Comparison of ENCODE assay signal across 11 mouse cellular contexts in the genomic region with DNA sequence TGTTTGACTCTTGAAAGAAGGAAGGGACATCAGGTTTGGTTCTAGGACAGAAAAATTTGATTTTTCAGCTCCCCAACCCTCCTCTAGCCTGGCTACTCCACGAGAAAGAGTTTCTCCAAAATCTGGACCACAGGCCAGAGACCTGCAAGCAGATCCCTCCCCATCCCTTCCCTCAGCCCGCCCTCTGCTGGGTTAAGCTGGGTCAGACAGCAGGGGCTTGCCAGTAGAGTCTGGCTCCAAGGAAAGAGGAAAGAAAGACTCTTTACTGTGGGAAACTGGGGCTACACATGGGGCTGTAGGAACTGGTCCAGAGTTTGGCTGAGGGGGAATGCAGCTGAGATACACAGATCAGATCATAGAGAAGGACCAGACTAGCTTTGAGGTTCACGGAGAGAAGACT. TPM values are rescaled to one million over a fixed set of nuclear protein-coding genes. Genes with fewer than 3 reads are reported as not detected.
DNase-seq lines count a peak whose midpoint lies in the region; ATAC-seq and TF ChIP-seq lines count a peak whose summit lies in the region.
"Had no signal": no experiment of that assay in that cellular context is flagged by ENCODE, and none has a peak within 500 bp of the region (broad histone marks: within the 10 kb centered on the region; RNA-seq: fewer than 3 reads in every experiment).

No protein-coding gene starts in this region.

- peak; percentile 49 for TF ChIP-seq CTCF in heart, adult 2 months (IDR thresholded peaks at IDR 0.05)

- intact Hi-C loops in heart, adult 2 months (cut with DNase I) = no loop called here
- intact Hi-C loops in heart, postnatal 25 days (cut with DNase I) = loop anchor here (2.0 kb wide), 1 partner anchor 22 kb away; a partner anchor contains a TSS

- 0 out of 2 replicates have a peak, but pooled peaks cover 2% of the 10 kb centered on the region for H3K79me2 ChIP-seq in heart, adult 2 months (replicated peaks; ENCODE audit: control insufficient read depth, insufficient read depth, low read length)

- H3K27me3 ChIP-seq in heart, adult 2 months (ENCODE audit: control insufficient read depth, insufficient read depth, low read length) = no peaks in the 10 kb centered on the region
- H3K27me3 ChIP-seq in midbrain, embryonic 10.5 days (ENCODE audit: low read depth, poor library complexity, severe bottlenecking) = peaks cover 14% of the 10 kb centered on the region; the same call in 1 of the 2 replicates
- H3K27me3 ChIP-seq in midbrain, embryonic 13.5 days = 0 out of 2 replicates have a peak, but pooled peaks cover 8% of the 10 kb centered on the region
- H3K27me3 ChIP-seq in embryonic facial prominence, embryonic 10.5 days (replicated peaks; ENCODE audit: low read depth, poor library complexity, severe bottlenecking) = peaks cover 18% of the 10 kb centered on the region
- no peaks in the 10 kb centered on the region for H3K27me3 ChIP-seq in stomach, embryonic 14.5 days (ENCODE audit: control insufficient read depth, insufficient read depth, low read length)
- H3K27me3 ChIP-seq: Patski had no signal

- H3K27ac ChIP-seq in heart, adult 2 months = no peak overlapping the region
- peak overlapping the region; percentile 38; the same call in 1 of the 2 replicates for H3K27ac ChIP-seq in midbrain, embryonic 10.5 days (replicated peaks)
- no peak overlapping the region for H3K27ac ChIP-seq in midbrain, embryonic 13.5 days
- peak overlapping the region; percentile 25; the same call in 1 of the 2 replicates for H3K27ac ChIP-seq in embryonic facial prominence, embryonic 10.5 days (replicated peaks)
- H3K27ac ChIP-seq in stomach, embryonic 14.5 days (ENCODE audit: low read length) = peak overlapping the region; percentile 40; the same call in 1 of the 2 replicates

- WGBS in heart, adult 2 months = 16% methylated on average over 3 of the region's 3 CpGs
- WGBS in midbrain, embryonic 10.5 days = 10% methylated on average over 3 of the region's 3 CpGs
- WGBS in midbrain, embryonic 13.5 days = 19% methylated on average over 3 of the region's 3 CpGs
- 14% methylated on average over 3 of the region's 3 CpGs for WGBS in embryonic facial prominence, embryonic 10.5 days
- WGBS in stomach, embryonic 14.5 days = 21% methylated on average over 3 of the region's 3 CpGs

- H3K4me1 ChIP-seq in heart, adult 2 months (ENCODE audit: control insufficient read depth, insufficient read depth, low read length) = no peaks in the 10 kb centered on the region; the same call in 1 of the 2 replicates
- peaks cover 45% of the 10 kb centered on the region for H3K4me1 ChIP-seq in midbrain, embryonic 10.5 days
- peaks cover 19% of the 10 kb centered on the region for H3K4me1 ChIP-seq in midbrain, embryonic 13.5 days (replicated peaks)
- H3K4me1 ChIP-seq in embryonic facial prominence, embryonic 10.5 days = peaks cover 35% of the 10 kb centered on the region
- H3K4me1 ChIP-seq in stomach, embryonic 14.5 days (ENCODE audit: control insufficient read depth, insufficient read depth, low read length) = peaks cover 7% of the 10 kb centered on the region

- H3K4me3 ChIP-seq in heart, adult 2 months = no peak overlapping the region
- no peak overlapping the region for H3K4me3 ChIP-seq in midbrain, embryonic 10.5 days
- H3K4me3 ChIP-seq in midbrain, embryonic 13.5 days (replicated peaks) = no peak overlapping the region
- H3K4me3 ChIP-seq in embryonic facial prominence, embryonic 10.5 days = no peak overlapping the region
- H3K4me3 ChIP-seq in stomach, embryonic 14.5 days (ENCODE audit: low read depth, low read length) = no peak overlapping the region

- no peak for TF ChIP-seq EP300 in heart, adult 2 months (IDR thresholded peaks at IDR 0.05; ENCODE audit: insufficient read depth, low read depth, low read length)

- H3K9me3 ChIP-seq in midbrain, embryonic 10.5 days (replicated peaks) = no peaks in the 10 kb centered on the region
- no peaks in the 10 kb centered on the region for H3K9me3 ChIP-seq in midbrain, embryonic 13.5 days
- no peaks in the 10 kb centered on the region for H3K9me3 ChIP-seq in embryonic facial prominence, embryonic 10.5 days
- no peaks in the 10 kb centered on the region for H3K9me3 ChIP-seq in stomach, embryonic 14.5 days (ENCODE audit: control insufficient read depth, low read depth, low read length)

- TF ChIP-seq POLR2A in heart, adult 2 months (IDR thresholded peaks at IDR 0.05; ENCODE audit: insufficient read depth, low read depth, low read length) = no peak

- ATAC-seq in midbrain, embryonic 13.5 days = no peak
- no peak for ATAC-seq in stomach, embryonic 14.5 days (ENCODE audit: insufficient number of reproducible peaks, insufficient read depth, low FRiP score, low read depth)
- ATAC-seq: Patski had no signal

- peaks cover 2% of the 10 kb centered on the region for H3K36me3 ChIP-seq in heart, adult 2 months (ENCODE audit: control insufficient read depth, insufficient read depth, low read length)
- no peaks in the 10 kb centered on the region for H3K36me3 ChIP-seq in midbrain, embryonic 10.5 days
- H3K36me3 ChIP-seq in midbrain, embryonic 13.5 days = no peaks in the 10 kb centered on the region
- H3K36me3 ChIP-seq in embryonic facial prominence, embryonic 10.5 days (replicated peaks) = no peaks in the 10 kb centered on the region
- H3K36me3 ChIP-seq in stomach, embryonic 14.5 days (ENCODE audit: control insufficient read depth, insufficient read depth, low read length) = no peaks in the 10 kb centered on the region

- DNase-seq in heart, adult 2 months = peak; percentile 40 to 53
- DNase-seq in heart, postnatal 25 days (ENCODE audit: low spot score) = no peak
- DNase-seq in midbrain, embryonic 10.5 days (ENCODE audit: low spot score) = peak; percentile 64
- peak; percentile 61 for DNase-seq in embryonic facial prominence, embryonic 10.5 days (ENCODE audit: low spot score)
- DNase-seq in right cerebral cortex, postnatal 25 days = no peak
- DNase-seq in T-cell, adult 2 months (ENCODE audit: low spot score) = no peak
- DNase-seq: thymus, adult 2 months had no signal

- H3K9ac ChIP-seq in heart, adult 2 months (ENCODE audit: low read depth, low read length) = no peak overlapping the region
- no peak overlapping the region for H3K9ac ChIP-seq in midbrain, embryonic 13.5 days (replicated peaks)
- no peak overlapping the region for H3K9ac ChIP-seq in stomach, embryonic 14.5 days (replicated peaks; ENCODE audit: low read depth, low read length)

- H3K4me2 ChIP-seq in midbrain, embryonic 13.5 days (replicated peaks) = no peak overlapping the region
- no peak overlapping the region for H3K4me2 ChIP-seq in stomach, embryonic 14.5 days (replicated peaks; ENCODE audit: low read depth, low read length)

RNA-seq across cellular contexts. Expression of a gene that starts 3.7 kb away (rescaled TPM):
- 10 to 100 TPM; 10.3 to 11.7 TPM for total RNA-seq in heart, adult 2 months (2021)
- polyA plus RNA-seq in heart, adult 2 months (2012; rRNA removed) = 20.6 and 20.7 TPM in 2 replicates
- total RNA-seq in heart, postnatal 25 days (2021) = 10 to 100 TPM; 14.0 to 17.5 TPM
- 50.6 and 57.3 TPM in 2 replicates for polyA plus RNA-seq in midbrain, embryonic 10.5 days (2016; fragmentation: Nextera tagmentation; extraction: Ambion mirVana)
- 33.9 and 36.7 TPM in 2 replicates for polyA plus RNA-seq in midbrain, embryonic 13.5 days (2015; fragmentation: Nextera tagmentation; extraction: Ambion mirVana)
- polyA plus RNA-seq in embryonic facial prominence, embryonic 10.5 days (2016; fragmentation: Nextera tagmentation; extraction: Ambion mirVana) = 45.2 and 53.4 TPM in 2 replicates
- 52.6 and 59.4 TPM in 2 replicates for polyA plus RNA-seq in stomach, embryonic 14.5 days (2014; fragmentation: Nextera tagmentation; extraction: Ambion mirVana)

RNA-seq across cellular contexts. Expression of a gene that starts 15.9 kb away (rescaled TPM):
- total RNA-seq in heart, adult 2 months (2021) = 1 to 10 TPM; 2.6 to 3.1 TPM
- 4.8 and 5.0 TPM in 2 replicates for polyA plus RNA-seq in heart, adult 2 months (2012; rRNA removed)
- 1 to 10 TPM; 2.3 to 3.2 TPM for total RNA-seq in heart, postnatal 25 days (2021)
- 16.6 and 20.0 TPM in 2 replicates for polyA plus RNA-seq in midbrain, embryonic 10.5 days (2016; fragmentation: Nextera tagmentation; extraction: Ambion mirVana)
- 10.1 and 10.6 TPM in 2 replicates for polyA plus RNA-seq in midbrain, embryonic 13.5 days (2015; fragmentation: Nextera tagmentation; extraction: Ambion mirVana)
- 12.9 and 13.0 TPM in 2 replicates for polyA plus RNA-seq in embryonic facial prominence, embryonic 10.5 days (2016; fragmentation: Nextera tagmentation; extraction: Ambion mirVana)
- polyA plus RNA-seq in stomach, embryonic 14.5 days (2014; fragmentation: Nextera tagmentation; extraction: Ambion mirVana) = 8.7 and 9.3 TPM in 2 replicates
- total RNA-seq: common myeloid progenitor, adult 5-6 weeks had no signal

RNA-seq across cellular contexts. Expression of a gene that starts 22.6 kb away (rescaled TPM):
- 1 to 10 TPM in 1 of 2 experiments, under 1 TPM in 1; 0.80 to 1.2 TPM for total RNA-seq in heart, adult 2 months (2021)
- 1.2 and 1.5 TPM in 2 replicates for polyA plus RNA-seq in heart, adult 2 months (2012; rRNA removed)
- total RNA-seq in heart, postnatal 25 days (2021) = under 1 TPM; 0.60 to 0.95 TPM
- 0.06 and 0.29 TPM in 2 replicates for polyA plus RNA-seq in midbrain, embryonic 10.5 days (2016; fragmentation: Nextera tagmentation; extraction: Ambion mirVana)
- polyA plus RNA-seq in midbrain, embryonic 13.5 days (2015; fragmentation: Nextera tagmentation; extraction: Ambion mirVana) = 0.58 and 0.59 TPM in 2 replicates
- polyA plus RNA-seq in embryonic facial prominence, embryonic 10.5 days (2016; fragmentation: Nextera tagmentation; extraction: Ambion mirVana) = 0.11 and 0.14 TPM in 2 replicates
- 0.82 and 1.1 TPM in 2 replicates for polyA plus RNA-seq in stomach, embryonic 14.5 days (2014; fragmentation: Nextera tagmentation; extraction: Ambion mirVana)
- total RNA-seq: common myeloid progenitor, adult 5-6 weeks had no signal

RNA-seq across cellular contexts. Expression of a gene that starts 34.9 kb away (rescaled TPM):
- 10 to 100 TPM; 22.4 to 24.4 TPM for total RNA-seq in heart, adult 2 months (2021)
- 21.2 and 33.5 TPM in 2 replicates for polyA plus RNA-seq in heart, adult 2 months (2012; rRNA removed)
- total RNA-seq in heart, postnatal 25 days (2021) = 10 to 100 TPM; 23.1 to 25.2 TPM
- polyA plus RNA-seq in midbrain, embryonic 10.5 days (2016; fragmentation: Nextera tagmentation; extraction: Ambion mirVana) = 44.3 and 47.0 TPM in 2 replicates
- 38.4 and 38.8 TPM in 2 replicates for polyA plus RNA-seq in midbrain, embryonic 13.5 days (2015; fragmentation: Nextera tagmentation; extraction: Ambion mirVana)
- polyA plus RNA-seq in embryonic facial prominence, embryonic 10.5 days (2016; fragmentation: Nextera tagmentation; extraction: Ambion mirVana) = 44.1 and 47.6 TPM in 2 replicates
- polyA plus RNA-seq in stomach, embryonic 14.5 days (2014; fragmentation: Nextera tagmentation; extraction: Ambion mirVana) = 31.8 and 32.5 TPM in 2 replicates

RNA-seq across cellular contexts. Expression of a gene that starts 35.0 kb away (rescaled TPM):
- total RNA-seq in heart, adult 2 months (2021) = 10 to 100 TPM; 22.6 to 25.4 TPM
- 11.4 and 19.7 TPM in 2 replicates for polyA plus RNA-seq in heart, adult 2 months (2012; rRNA removed)
- 10 to 100 TPM; 22.8 to 23.3 TPM for total RNA-seq in heart, postnatal 25 days (2021)
- polyA plus RNA-seq in midbrain, embryonic 10.5 days (2016; fragmentation: Nextera tagmentation; extraction: Ambion mirVana) = 73.0 and 73.5 TPM in 2 replicates
- polyA plus RNA-seq in midbrain, embryonic 13.5 days (2015; fragmentation: Nextera tagmentation; extraction: Ambion mirVana) = 76.2 and 80.2 TPM in 2 replicates
- polyA plus RNA-seq in embryonic facial prominence, embryonic 10.5 days (2016; fragmentation: Nextera tagmentation; extraction: Ambion mirVana) = 66.8 and 69.7 TPM in 2 replicates
- 41.1 and 42.1 TPM in 2 replicates for polyA plus RNA-seq in stomach, embryonic 14.5 days (2014; fragmentation: Nextera tagmentation; extraction: Ambion mirVana)

Comparison
In these comparisons a context has a peak if more than half of its experiments do, and no peak if none do; other contexts are left out.
1. DNase-seq: peak in heart, adult 2 months (2 of 2), midbrain, embryonic 10.5 days (single experiment) and embryonic facial prominence, embryonic 10.5 days (single experiment); none in heart, postnatal 25 days (single experiment), right cerebral cortex, postnatal 25 days (single experiment) and T-cell, adult 2 months (single experiment).
2. H3K27ac ChIP-seq: peak in midbrain, embryonic 10.5 days (single experiment), embryonic facial prominence, embryonic 10.5 days (single experiment) and stomach, embryonic 14.5 days (single experiment); none in heart, adult 2 months (single experiment) and midbrain, embryonic 13.5 days (single experiment).